Mouse (Mus musculus): ENCODE measurements around the gene Platr17.

Gene Platr17

GRCm38 (mm10) chr17:33919351-33920281, 14.7 kb downstream of the Platr17 start:
- DNase-seq (ENCODE audit: low spot score): peak; percentile 87

DNA sequence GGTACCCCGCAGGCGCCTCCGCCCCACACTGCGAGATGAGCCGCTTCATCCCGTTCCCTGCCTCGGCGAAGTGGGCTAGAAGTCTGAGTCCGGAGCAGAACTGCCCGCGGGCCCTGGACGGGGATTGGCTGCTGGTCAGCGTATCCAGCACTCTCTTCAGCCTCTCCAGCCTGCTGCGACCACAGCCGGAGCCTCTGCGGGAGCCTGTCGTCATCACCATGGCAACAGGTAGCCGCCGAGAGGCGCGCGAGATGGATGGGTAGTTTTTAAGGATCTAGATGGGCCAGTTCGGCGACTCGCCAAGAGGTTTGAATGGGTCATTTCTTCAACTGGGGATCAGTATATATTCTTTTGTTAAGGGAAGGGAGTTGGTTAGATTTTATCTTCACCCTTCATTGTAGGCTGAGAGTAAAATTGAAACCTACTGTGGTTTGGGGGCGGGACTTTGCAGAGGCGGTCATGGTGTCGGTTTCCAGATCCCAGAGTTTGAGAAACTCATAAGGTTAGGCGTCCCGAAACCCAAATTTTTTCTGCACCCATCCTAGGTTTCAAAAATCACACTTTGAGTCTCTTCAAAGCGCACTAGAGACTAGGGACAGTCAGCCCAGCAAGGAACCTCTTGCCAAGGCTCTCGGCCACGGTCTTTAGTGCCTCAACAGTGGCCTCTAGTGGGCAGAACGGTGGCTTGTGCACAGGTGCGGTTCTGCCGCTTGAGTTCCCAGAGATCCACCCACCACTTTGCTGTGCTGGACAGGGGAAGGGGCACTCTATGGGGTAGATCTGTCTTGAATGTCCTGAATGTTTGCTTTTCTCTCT, 15.6 kb downstream of the Platr17 start:
- DNase-seq (ENCODE audit: low spot score): peak; percentile 78

GRCm38 (mm10) chr17:33921361-33921760, 16.4 kb downstream of the Platr17 start:
- DNase-seq (ENCODE audit: low spot score): no peak

DNA sequence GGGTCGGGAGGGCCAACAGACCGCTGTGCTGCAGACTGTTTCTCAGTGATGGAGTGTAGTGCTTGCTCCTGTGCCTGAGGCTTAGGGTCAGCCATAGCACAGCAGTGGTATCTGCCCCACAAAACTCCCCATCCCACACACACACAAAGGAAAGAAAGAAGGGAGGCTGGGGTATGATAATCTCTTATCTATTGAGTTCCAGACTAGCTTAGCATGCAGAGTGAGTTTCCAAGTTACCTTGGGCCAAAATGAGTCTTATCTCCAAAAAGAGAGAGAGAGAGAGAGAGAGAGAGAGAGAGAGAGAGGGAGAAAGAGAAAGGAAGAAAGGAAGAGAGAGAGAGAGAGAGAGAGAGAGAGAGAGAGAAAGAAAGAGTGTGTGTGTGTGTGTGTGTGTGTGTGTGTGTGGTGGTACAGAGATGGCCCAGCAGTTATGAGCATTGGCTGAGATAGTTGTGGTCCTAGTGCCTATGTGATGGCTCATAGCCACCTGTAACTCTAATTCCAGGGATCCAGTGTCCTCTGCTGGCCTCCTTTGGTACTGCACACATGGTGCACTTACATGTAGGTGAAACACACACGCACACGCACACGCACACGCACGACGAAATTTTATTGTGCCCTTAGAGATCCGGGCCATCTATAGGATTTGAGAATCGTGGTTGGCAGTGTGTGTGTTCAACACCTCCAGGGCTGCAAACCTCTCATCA, 19.8 kb downstream of the Platr17 start:
- DNase-seq (ENCODE audit: low spot score): peak; percentile 13

DNA sequence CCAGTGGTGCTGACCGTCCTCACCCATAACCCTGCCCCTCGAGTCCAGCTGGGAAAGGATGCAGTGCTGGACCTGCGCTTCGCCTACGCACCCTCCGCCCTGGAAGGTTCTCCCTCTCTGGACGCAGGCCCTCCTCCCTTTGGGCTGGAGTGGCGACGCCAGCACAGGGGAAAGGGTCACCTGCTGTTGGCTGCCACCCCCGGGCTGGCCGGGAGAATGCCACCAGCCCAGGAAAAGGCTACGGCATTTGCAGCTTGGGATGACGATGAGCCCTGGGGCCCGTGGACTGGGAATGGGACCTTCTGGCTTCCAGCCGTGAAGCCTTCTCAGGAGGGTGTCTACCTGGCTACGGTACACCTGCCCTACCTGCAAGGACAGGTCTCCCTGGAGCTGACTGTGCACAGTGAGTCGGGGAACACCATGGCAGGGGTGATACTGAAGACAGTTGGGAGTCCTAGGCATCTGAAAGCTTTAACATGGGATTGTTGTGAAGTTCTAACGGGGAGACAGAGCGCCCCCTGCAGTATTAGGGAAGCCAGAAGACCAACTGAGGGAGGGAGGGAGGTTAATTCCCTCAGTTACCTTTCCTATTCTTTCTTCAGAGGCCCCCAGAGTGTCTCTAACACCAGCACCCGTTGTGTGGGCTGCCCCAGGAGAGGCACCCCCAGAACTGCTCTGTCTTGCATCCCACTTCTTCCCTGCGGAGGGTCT, 20.6 kb downstream of the Platr17 start:
- DNase-seq (ENCODE audit: low spot score): peak; percentile 8

DNA sequence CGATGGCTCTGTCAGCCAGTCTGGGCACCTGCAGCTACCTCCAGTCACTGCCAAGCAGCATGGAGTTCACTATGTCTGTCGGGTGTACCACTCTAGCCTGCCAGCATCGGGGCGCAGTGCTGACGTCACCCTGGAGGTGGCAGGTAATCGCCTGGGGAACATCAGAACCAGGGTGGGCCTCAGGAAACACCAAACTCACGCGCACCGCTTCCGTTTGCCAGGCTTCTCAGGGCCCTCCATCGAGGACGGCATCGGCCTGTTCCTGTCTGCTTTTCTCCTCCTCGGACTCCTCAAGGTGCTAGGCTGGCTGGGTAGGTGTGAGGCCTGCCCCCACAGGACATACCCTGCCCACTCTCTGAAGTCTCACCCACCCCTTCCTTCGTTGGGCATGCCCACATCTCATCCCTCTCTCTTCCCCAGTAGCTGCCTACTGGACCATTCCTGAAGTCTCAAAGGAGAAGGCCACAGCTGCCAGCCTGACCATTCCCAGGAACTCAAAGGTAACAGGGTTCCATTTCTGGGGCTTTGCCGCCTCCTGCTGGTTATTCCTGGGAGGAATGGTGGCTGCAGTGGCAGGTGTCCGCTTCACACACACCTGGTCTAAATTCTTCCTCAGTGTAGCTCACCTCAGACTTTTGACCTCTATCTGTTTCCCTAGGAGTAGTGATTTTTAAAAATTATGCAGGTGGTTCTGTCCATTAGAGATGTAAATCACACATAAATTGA, 21.4 kb downstream of the Platr17 start:
- DNase-seq (ENCODE audit: low spot score): peak; percentile 29

DNA sequence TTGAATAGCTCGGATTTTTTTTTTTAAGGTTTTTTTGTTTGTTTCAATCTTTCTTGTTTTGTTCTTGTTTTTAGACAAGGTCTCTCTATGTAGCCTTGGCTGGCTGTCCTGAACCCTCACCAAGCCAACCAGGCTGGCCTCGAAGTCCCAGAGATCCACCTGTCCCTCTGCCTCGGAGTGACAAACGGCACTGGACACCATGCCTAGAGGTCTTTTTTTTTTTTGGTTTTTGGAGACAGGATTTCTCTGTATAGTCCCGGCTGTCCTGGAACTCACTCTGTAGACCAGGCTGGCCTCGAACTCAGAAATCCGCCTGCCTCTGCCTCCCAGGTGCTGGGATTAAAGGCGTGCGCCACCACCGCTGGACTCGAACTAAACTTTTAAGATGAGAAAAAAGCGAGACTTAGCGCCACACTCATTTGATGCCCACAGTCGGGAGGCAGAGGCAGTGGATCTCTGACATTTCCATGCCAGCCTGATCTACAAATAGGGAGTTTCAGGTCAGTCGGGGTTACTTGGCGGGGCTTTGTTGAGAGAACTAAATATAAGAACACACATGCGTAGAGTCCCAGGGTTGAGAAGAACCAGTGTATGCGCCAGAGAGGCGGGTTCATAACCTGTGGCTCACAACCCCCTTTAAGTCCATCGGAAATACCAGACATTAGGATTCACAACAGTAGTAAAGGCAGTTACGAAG, 23.5 kb downstream of the Platr17 start:
- peak; percentile 3 for DNase-seq (ENCODE audit: low spot score)

GRCm38 (mm10) chr17:33929371-33930279, 24.7 kb downstream of the Platr17 start, which contains the start of gene Rgl2:
Gene Rgl2 (plus strand): TSS chr17:33929543.
- DNase-seq (ENCODE audit: low spot score): peak; percentile 94

DNA sequence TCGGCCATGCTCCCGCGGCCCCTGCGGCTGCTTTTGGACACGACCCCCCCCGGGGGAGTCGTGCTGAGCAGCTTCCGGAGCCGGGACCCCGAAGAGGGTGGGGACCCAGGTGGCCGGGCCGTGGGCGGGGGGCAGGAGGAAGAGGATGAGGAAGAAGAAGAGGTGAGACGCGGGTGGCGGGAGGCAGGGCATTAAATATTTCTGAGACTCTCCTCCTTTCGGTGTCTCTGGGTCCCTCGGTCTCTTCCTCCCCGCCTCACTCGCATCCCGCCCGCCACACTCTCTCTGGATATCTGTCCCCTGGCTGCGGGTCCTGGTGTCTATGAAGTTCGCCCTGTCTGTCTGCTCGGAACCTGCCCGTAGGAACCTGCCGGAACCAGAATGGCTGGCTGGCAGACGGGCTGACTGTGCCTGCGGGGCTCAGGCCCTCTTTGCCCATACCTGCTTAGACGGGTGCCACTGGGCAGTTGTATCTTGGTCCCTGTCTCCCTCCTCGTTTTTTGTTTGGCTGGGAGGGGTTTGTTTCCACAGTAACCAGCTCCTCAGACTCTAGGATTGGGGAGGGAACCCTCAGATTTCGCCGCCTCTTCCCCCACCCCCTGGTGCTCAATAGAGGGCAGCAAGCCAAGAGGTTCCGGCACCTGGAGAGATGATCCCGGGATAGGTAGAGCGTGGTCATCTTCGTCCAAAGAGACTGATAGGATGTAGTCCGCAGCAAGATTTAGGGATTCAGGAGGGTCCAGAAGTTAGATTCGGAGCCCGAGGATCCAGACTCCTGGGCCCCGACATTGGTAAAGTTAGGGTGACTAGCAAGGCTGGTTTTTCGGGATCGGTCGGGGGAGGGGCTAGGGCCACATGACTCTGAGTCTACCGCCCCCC, 25.6 kb downstream of the Platr17 start:
- DNase-seq (ENCODE audit: low spot score): peak; percentile 56

GRCm38 (mm10) chr17:33931159-33931866, 26.4 kb downstream of the Platr17 start:
- no peak for DNase-seq (ENCODE audit: low spot score)

DNA sequence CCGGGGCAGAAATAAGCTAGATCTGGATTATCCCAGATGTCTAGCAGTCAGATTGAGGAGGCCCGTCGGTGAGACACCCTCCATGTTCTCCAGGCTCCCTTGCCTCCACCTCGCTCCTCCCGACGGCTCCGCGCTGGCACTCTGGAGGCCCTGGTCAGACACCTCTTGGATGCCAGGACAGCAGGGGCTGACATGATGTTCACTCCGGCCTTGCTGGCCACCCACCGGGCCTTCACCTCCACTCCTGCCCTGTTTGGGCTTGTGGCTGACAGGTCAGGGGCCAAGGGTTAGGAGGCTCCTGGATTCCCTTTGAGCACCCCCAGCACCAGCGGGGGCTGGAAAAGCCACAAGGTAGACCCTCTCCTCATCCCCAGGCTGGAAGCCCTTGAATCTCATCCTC, 27.0 kb downstream of the Platr17 start:
- no peak for DNase-seq (ENCODE audit: low spot score)

- no peak for DNase-seq (ENCODE audit: low spot score)
Measured at GRCm38 (mm10) chr17:33932448-33932847, 27.5 kb downstream of the Platr17 start.

GRCm38 (mm10) chr17:33932970-33933369, 28.0 kb downstream of the Platr17 start:
- DNase-seq (ENCODE audit: low spot score): no peak

- no peak for DNase-seq (ENCODE audit: low spot score)
Measured at GRCm38 (mm10) chr17:33935422-33936055, 30.6 kb downstream of the Platr17 start.

GRCm38 (mm10) chr17:33936993-33937392, 32.1 kb downstream of the Platr17 start:
- no peak for DNase-seq (ENCODE audit: low spot score)

- no peak for DNase-seq (ENCODE audit: low spot score)
Measured at GRCm38 (mm10) chr17:33938783-33939182, 33.8 kb downstream of the Platr17 start.
